Mouse (Mus musculus) adrenal gland, adult 18-20 months (tissue): Measurements from ENCODE around the gene Map4k4. TPM values are rescaled to one million over a fixed set of nuclear protein-coding genes. Genes with fewer than 3 reads are reported as not detected.

Experiments
- DNase-seq, 2 experiments: peaks; one replicate each; pipeline ENCODE4 v3.0.0; 2021 to 2022; ENCODE audit warnings: low spot score in 2 of 2
- long read RNA-seq, 2 experiments: library from polyadenylated mRNA; stranded (forward); transcript quantifications; one replicate each; pipeline ENCODE4 v2.0.0; 2021
- total RNA-seq, 2 experiments: library from RNA; stranded (reverse); gene quantifications; 1 replicate in 1 of 2; 2 replicates in 1 of 2; pipeline ENCODE4 v1.2.3; 2021

Map4k4 gene
- total RNA-seq: 10 to 100 TPM; 90.2 to 98.0 TPM
- long read RNA-seq, experiment 1, partial matches to known transcripts: 3 of 36 reads
- long read RNA-seq, experiment 1, other reads (novel, unspliced or antisense): 33 of 36 reads
- long read RNA-seq, experiment 2, partial matches to known transcripts: 11 of 51 reads
- long read RNA-seq, experiment 2, other reads (novel, unspliced or antisense): 36 of 51 reads

GRCm38 (mm10) chr1:39900181-39901005 lies at the start of gene Map4k4:
Gene Map4k4 (plus strand): TSS chr1:39900913.
- peak; percentile 81 to 85 for DNase-seq

GRCm38 (mm10) chr1:39855949-39856348 lies 44.8 kb upstream of the Map4k4 start:
- no peak for DNase-seq

- DNase-seq: no peak
Measured at GRCm38 (mm10) chr1:39856795-39857447, 43.8 kb upstream of the Map4k4 start.

GRCm38 (mm10) chr1:39857448-39857820 lies 43.3 kb upstream of the Map4k4 start:
- no peak for DNase-seq

DNA sequence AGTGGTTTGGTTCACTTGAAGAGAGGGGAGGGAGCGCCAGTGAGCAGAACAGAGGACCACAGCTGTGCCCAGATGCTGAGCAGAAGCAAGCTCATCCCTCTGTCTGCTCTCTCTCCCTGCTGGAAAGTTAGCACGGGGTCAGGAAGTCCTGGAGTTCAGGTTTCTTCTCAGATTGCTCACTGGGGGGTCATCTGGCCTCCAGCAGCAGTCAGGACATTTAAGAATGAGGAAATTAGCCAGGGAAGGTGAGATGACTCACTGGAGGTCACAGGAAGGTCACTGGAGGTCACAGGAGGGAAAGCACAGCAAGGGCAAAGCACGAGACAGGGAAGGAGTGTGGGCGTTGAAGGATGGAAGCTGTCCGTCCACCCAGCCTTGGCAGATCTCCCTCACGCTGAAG lies 41.5 kb upstream of the Map4k4 start:
- DNase-seq: no peak

DNA sequence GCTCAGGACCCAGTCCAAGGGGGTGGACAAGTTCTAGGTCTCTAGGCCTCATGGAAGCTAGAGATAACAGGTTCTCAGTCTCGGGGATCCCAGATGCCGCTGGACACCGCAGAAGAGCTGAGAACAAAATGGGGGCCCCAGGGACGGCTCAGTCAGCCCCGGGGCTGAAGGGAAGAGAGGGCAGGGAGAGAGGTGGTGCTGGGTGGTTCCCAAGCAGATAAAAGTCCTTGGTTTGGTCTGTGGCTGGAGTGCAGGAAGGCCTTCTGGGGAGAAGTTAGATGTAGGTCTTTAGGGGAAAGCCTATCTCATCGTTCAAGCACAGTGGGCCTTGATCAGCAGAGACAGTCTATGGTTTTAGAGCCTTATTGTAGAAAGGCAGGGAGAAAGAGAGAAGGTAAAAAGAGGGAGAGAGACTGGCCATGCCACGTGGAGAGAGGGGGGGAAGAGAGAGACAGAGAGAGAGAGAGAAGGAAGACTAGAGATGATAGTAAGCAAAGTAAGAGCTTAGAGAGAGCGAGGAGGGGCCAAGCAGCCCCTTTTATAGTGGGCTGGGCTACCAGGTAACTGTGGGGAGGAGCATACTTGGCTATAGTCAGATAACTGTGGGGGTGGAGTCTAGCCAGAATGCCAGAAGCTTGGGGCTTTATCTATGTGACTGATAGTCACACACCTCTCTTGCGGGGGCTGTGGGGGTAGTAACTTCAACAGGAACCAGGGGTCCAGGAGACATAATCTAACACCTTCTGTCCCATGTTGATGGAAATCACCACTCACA lies 34.2 kb upstream of the Map4k4 start:
- DNase-seq: no peak

DNA sequence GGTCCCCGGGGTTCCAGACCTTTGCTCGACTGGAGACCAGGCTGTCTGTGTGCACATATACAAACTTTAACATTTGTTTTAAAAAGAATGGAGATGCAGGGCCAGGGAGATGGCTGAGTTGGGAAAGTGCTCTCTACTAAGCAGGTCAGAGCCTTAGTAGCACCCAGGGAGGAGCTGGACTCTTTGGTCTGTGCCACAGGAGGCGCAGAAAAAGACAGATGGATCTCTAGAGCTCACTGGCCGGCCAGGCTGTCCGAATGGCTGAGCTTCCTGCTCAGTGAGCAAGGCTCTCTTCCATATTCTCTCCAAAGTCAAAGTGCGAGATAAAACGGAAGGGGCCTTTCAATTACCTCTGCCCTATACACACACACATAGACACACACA lies 33.6 kb upstream of the Map4k4 start:
- DNase-seq: no peak

GRCm38 (mm10) chr1:39867966-39868593 lies 32.6 kb upstream of the Map4k4 start:
- DNase-seq: peak; percentile 25 to 61

DNA sequence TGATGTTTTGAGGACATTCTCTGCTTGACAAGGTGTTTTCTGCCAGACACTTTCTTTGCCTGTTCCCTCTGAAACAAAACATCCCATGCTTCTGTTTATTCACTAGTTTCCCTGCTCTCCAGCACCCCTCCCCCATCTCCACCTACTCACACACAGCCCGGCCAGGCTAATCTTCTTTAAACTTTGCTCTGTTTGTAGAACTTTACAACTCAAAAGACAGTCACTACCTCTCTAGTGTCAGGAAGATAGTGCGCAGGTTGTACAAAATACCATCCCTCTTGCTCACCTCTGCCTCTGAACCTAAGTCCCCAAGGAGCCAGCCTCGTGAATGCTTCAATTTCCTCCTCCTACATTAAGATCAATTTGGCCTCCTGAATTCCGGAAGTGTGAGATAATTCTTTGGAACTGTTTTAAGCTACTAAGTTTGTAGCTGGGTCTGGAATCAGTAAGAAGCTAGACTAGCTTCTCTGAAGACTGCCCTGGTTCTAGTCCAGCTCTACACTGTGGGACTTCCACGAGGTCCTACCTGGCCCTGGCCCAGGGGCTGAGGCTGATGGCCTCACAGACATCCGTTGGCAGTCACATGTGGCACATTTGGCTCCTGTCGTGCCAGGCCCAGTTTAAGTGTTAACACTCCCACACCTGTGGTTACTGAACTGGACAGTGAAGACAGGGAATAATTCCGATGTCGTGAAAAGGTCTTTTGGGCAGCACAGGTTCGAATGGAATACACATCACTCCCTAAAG lies 31.7 kb upstream of the Map4k4 start:
- no peak for DNase-seq

- DNase-seq: no peak
Measured at GRCm38 (mm10) chr1:39869721-39870201, 31.0 kb upstream of the Map4k4 start.

- no peak for DNase-seq
Measured at GRCm38 (mm10) chr1:39877981-39878380, 22.7 kb upstream of the Map4k4 start.

- no peak for DNase-seq
Measured at GRCm38 (mm10) chr1:39882505-39882904, 18.2 kb upstream of the Map4k4 start.

GRCm38 (mm10) chr1:39884803-39885515 lies 15.8 kb upstream of the Map4k4 start:
- no peak for DNase-seq

DNA sequence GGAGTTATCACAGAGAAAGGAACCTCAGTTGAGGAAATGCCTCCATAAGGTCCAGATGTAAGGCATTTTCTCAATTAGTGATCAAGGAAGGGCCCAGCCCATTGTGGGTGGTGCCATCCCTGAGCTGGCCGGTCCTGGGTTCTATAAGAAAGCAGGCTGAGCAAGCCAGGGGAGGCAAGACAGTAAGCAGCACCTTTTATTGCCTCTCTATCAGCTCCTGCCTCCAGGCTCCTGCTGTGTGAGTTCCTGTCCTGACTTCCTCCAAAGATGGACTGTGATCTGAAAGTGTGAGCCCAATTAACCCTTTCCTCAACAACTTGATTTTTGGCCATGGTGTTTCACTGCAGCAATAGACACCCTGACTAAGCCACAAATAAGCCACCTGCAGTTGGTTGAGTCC lies 12.7 kb upstream of the Map4k4 start:
- no peak for DNase-seq

DNA sequence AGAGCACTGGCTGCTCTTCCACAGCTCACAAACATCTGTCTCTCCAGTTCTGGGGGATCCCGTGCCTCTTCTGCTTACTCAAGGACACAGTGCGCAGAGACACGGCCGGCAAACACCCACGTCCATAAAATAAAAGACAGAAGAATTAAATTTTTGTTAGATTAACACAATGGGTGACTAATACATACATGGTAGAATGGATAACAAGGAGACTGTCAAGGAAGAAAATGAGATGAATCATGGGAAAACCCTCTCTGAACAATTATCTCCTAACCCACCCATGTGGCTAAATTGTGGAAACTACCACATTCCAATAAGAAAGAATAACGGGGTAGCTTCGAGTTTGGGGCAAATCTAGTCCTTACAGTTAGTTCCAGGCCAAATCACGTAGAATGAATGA lies 11.3 kb upstream of the Map4k4 start:
- DNase-seq: no peak

DNA sequence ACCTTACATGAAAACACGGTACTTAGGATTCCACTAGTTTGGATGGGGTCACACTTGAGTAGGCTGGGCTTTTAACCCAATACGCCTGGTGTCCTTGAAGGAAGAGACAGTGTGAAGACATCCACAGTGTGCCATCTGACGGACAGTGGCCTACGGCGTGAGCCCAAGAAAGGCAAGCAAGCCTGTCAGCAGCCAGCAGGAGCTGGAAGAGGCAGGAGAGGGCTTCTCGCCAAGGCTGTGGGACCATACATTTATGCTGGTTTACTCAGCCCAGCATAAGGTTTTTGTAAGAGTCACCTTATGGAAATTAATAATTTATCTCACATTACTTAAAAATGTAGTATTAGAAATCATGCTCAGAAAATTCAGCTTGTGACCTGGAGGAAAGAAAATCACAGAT lies 10.7 kb upstream of the Map4k4 start:
- no peak for DNase-seq

DNA sequence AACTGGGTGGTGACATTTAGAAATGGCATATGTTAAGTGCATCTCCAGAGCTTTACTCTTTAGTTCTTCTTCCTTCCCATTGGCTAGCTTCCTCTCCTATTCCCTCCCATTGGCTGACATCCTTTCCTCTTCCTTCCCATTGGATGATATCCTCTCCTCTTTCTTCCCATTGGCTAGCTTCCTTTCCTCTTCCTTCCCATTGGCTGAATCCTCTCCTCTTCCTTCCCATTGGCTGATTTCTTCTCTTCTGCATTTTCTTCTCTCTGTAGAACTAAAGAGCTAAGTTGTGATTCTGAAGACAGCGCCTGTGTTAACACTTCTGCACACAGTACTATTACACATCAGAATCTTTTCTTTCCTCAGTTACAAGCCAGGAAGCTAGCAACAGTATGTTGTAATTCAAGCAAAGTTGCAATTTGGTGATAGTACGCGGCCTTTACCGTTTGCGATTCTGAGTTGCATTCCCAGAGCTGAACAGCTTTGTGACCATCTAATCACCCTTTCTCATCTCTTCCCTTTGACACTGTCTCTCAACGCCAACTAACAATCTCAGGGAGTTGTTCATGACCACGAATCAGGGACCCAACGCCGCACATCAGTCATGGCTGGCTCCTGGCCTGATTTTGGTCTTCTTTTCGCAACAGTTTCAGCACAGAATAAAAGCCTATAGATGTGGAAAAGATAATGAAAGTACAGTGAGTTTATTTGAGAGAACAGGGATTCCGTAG lies 7.4 kb upstream of the Map4k4 start:
- DNase-seq: no peak

DNA sequence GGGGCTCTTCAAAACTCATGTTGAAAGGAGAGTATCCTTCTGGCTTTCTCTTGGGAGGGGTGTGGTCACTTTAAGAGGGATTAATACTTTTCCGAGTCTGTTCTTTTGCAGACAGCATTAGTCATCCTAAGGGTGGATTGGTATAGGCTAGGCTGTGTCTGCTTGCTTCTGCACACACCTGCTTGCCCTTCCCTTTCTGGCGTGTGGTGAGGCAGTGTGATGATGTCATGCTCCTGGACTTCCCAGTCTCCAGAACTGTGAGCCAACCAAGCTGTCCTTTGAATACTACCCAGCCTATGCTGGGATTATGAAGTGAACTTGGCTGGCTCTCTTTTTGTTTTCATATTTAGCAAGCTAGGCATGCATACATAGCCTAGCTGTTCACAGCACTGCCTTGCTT lies 5.6 kb upstream of the Map4k4 start:
- DNase-seq: no peak

DNA sequence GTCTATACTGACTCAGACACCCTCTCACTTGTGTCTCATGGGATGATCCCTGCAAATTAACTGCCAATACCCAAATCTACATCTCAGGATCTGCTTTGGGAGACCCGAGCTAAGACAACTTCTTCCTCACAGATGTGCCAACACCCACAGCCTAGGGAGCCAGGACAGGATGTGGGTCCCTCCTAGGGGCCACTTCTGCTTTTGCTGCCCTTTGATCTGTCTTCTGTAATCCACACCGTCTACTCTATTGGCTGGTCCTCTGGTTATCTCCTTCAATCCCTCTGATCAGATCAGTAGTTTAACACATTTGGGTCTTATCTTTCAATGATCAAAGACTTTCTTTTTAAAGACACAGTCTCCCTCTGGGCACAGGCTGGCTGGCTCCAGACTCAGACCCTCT lies 5.2 kb upstream of the Map4k4 start:
- no peak for DNase-seq
